Mouse (Mus musculus) spleen, adult 2 months (tissue): ENCODE data around the gene 4930558C23Rik. TPM values are rescaled to one million over a fixed set of nuclear protein-coding genes. Genes with fewer than 3 reads are reported as not detected.
"Not testable (repeated sequence)": the region's sequence is repeated elsewhere in the genome, so short reads cannot be mapped to it uniquely, and the experiment has no call there.

Experiments used
- DNase-seq, 2 experiments: peaks; one replicate each; pipeline versions ENCODE4 v3.0.0 to v3.0.0-alpha.2; 2012 to 2021; ENCODE audit warnings: low spot score in 2 of 2, low read depth in 1 of 2
- H3K27ac ChIP-seq: fragments of 200-500 bp; 2 replicates; pipeline ENCODE4 v1.5.1; 2012; ENCODE audit warnings: low read length, inconsistent platforms; ENCODE audit not compliant: insufficient read depth
- H3K27me3 ChIP-seq: fragments of 200-500 bp; 2 replicates; pipeline ENCODE4 v1.6.1; 2012; ENCODE audit warnings: mild to moderate bottlenecking, moderate library complexity, low read length, inconsistent platforms; ENCODE audit not compliant: control insufficient read depth, insufficient read depth
- H3K36me3 ChIP-seq: fragments of 200-500 bp; 2 replicates; pipeline ENCODE4 v1.6.1; 2012; ENCODE audit warnings: mild to moderate bottlenecking, low read length, inconsistent platforms; ENCODE audit not compliant: control insufficient read depth, insufficient read depth
- H3K4me1 ChIP-seq: fragments of 200-500 bp; 2 replicates; pipeline ENCODE4 v1.6.1; 2011; ENCODE audit warnings: inconsistent platforms; ENCODE audit not compliant: control insufficient read depth, insufficient read depth, insufficient read length
- H3K4me3 ChIP-seq: fragments of 200-500 bp; 2 replicates; pipeline ENCODE4 v1.5.1; 2011; ENCODE audit warnings: mild to moderate bottlenecking, inconsistent platforms; ENCODE audit not compliant: insufficient read depth, insufficient read length; ENCODE audit errors: extremely low read depth
- CTCF ChIP-seq: fragments of 200-500 bp; IDR thresholded peaks from 2 replicates; pipeline ENCODE4 v1.5.1; 2011; ENCODE audit warnings: mild to moderate bottlenecking, inconsistent platforms; ENCODE audit not compliant: insufficient read depth, insufficient read length, insufficient replicate concordance; ENCODE audit errors: extremely low read depth
- POLR2A ChIP-seq: fragments of 200-500 bp; IDR thresholded peaks from 2 replicates; pipeline ENCODE4 v1.6.1; 2011; ENCODE audit warnings: low read depth, low read length, inconsistent platforms
- WGBS: fragments of 180-500 bp; shearing (Covaris S2); methylation state at CpG from one replicate; pipeline ENCODE4 v1.1.7; 2018; 5-methylcytosine and 5-hydroxymethylcytosine counted together
- polyA plus RNA-seq: library from polyadenylated mRNA; depleted of rRNA; stranded (reverse); fragments of >200 nt; gene quantifications from 2 replicates; pipeline ENCODE4 v1.2.3, GENCODE M21; 2012; rRNA removed

The 4930558C23Rik gene
- not detected in 2 replicates for polyA plus RNA-seq

DNA sequence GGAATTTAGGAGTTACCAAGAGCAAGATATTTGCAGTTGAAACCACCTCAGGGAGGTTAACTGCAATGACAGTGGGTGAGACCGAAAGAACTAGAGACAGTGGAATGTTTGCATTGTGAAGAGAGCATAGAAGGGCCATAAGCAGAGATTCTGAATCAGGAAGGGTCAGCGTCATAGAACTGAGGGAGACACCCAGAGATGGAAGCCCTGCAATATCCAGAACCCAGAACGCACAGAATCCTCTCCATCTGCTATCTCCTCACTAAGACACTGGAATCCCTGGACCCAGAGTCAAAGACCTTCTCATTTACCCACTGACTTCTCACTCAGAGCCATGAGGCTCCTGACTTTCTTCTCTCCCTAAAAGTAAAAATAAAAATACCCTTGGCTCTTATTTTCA is at the start of gene 4930558C23Rik:
Gene 4930558C23Rik, minus strand, starts transcription at position 101 of the 400 bp plus-strand sequence.
- WGBS = 93% methylated on average over 3 of the region's 3 CpGs
- Histone ChIP-seq H3K4me3 (no peak within 1 kb of the TSS), H3K4me1 (no peaks in the 10 kb centered on the region), H3K27ac (no peak within 1 kb of the TSS), H3K27me3 (no peaks in the 10 kb centered on the region), H3K36me3 (no peaks in the 10 kb centered on the region)
- no peak for DNase-seq
- TF ChIP-seq CTCF (no peak), POLR2A (no peak)

DNA sequence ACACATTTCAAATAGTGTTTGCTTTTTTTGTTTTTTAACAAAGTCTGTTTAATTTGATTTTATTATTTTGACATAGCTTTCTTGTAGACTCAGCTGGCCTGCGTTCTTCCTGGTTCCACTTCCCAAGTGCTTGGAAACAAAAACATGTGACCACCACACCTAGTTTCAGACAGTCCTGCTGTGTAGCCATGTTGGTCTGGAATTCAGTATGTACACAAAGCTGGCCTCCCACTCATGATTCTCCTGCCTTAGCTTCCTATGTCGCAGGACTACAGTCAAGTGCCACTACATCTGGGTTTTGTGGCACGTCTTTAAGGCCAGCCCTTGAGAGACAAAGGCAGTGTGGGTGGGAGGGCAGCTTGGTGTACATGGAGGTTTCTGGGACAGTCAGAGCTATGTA is 48.3 kb upstream of the 4930558C23Rik start:
- H3K27ac ChIP-seq = no peak overlapping the region
- H3K27me3 ChIP-seq = no peaks in the 10 kb centered on the region
- 95% methylated on average over 3 of the region's 3 CpGs for WGBS
- TF ChIP-seq CTCF (no peak), POLR2A (no peak)
- no peak overlapping the region for H3K4me3 ChIP-seq
- H3K4me1 ChIP-seq = no peaks in the 10 kb centered on the region
- no peak for DNase-seq
- peaks cover 13% of the 10 kb centered on the region for H3K36me3 ChIP-seq

DNA sequence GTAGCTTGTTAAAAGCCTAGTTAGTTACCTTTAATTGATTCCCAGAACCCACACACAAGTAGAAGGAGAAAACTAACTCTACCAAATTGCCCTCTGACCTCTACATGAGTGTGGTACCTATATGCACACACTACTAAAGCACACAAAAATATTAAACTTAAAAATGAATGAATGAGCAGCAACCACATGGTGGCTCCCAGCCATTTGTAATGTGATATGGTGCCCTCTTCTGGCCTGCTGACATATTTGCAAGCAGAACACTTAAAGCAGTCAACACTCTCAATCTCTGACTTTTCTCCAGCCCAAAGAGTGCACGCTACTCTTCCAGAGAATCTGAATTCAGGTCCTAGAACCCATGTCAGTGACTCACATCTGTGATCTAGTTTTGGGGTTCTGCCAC is 47.8 kb upstream of the 4930558C23Rik start:
- Histone ChIP-seq H3K4me1 (no peaks in the 10 kb centered on the region), H3K4me3 (no peak overlapping the region), H3K27ac (no peak overlapping the region), H3K36me3 (peaks cover 13% of the 10 kb centered on the region), H3K27me3 (no peaks in the 10 kb centered on the region)
- no peak for TF ChIP-seq POLR2A
- peak; percentile 50; the same call in 1 of the 2 replicates for TF ChIP-seq CTCF
- DNase-seq = peak; percentile 29 to 44
- WGBS = 54% methylated on average over 1 of the region's 1 CpGs

DNA sequence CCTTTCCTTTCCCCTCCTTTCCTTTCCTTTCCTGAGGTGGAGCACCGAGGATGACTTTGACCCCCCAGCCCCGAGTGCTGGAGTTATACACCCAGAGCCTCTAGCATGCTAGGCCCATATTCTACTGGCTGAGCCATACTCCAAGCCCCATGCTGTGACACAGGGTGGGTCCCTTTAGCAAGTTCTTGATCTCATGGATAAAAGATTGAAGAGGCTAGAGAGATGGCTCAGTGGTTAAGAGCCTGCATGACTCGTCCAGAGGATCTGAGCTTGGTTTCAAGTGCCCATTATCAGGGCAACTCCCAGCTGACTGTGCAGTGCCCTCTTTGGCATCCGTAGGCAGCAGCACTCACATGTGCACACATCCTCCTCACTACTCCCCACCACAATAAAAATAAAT is 42.7 kb upstream of the 4930558C23Rik start:
- 78% methylated on average over 4 of the region's 4 CpGs for WGBS
- Histone ChIP-seq H3K4me3 (no peak overlapping the region), H3K27me3 (no peaks in the 10 kb centered on the region), H3K4me1 (no peaks in the 10 kb centered on the region), H3K36me3 (peaks cover 3% of the 10 kb centered on the region), H3K27ac (no peak overlapping the region)
- no peak for DNase-seq
- TF ChIP-seq POLR2A (no peak), CTCF (no peak)

DNA sequence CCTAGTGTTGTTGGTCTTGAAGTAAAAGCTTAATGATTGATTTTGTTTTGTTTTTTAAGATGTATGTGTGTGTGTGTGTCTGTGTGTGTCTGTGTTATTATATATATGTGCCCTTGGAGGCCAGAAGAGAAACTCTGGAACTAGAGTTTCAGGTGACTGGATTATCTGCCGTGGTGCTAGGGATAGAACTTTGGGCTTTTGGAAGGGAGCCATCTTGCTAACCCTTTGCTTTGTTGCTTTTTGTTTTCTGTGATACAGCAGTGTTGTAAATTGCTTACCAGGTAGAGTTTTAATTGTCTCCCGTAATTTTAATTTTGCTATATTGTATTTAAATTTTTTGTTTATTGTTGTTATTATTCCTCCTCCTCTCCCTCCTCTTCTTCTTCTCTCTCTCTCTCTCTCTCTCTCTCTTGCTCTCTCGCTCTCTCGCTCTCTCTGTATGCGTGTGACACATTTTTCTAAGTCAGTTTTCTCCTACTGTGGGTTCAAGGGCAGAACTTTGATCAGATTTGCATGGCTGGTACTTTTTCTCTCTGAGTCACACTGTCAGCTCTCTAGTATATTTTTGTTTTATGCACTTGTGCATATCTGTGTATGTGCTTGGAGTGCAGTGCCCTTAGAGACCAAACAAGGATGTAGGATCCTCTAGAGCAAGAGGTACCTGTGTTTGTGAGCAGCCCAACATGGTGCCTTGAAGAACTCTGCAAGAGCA is 39.9 kb upstream of the 4930558C23Rik start:
- TF ChIP-seq CTCF = no peak
- Histone ChIP-seq H3K27ac (no peak overlapping the region), H3K4me3 (no peak overlapping the region), H3K27me3 (no peaks in the 10 kb centered on the region), H3K36me3 (0 out of 2 replicates have a peak, but pooled peaks cover 2% of the 10 kb centered on the region), H3K4me1 (no peaks in the 10 kb centered on the region)
- DNase-seq = no peak
- WGBS = 88% methylated on average over 5 of the region's 5 CpGs

DNA sequence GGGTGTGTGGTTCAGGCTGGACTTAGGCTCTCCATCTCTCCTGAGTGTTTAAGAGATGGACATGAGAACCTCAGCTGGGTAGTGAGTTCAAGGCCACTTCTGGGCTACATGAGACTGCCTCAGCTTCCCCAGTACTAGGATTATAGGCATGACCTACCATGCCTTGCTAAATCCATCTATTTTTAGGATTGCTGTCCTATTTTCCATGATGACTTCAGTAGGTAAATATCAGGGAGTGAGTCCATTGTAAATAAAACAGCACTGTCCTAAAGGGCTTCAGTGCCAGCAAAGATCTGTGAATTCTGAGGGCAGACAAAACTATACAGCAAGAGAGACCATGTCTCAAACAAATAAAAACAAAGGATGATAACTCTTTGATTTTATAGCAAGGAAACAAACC is 37.0 kb upstream of the 4930558C23Rik start:
- Histone ChIP-seq H3K27me3 (no peaks in the 10 kb centered on the region), H3K4me1 (no peaks in the 10 kb centered on the region), H3K4me3 (no peak overlapping the region), H3K36me3 (0 out of 2 replicates have a peak, but pooled peaks cover 2% of the 10 kb centered on the region), H3K27ac (no peak overlapping the region)
- no peak for DNase-seq
- TF ChIP-seq CTCF (no peak), POLR2A (no peak)

DNA sequence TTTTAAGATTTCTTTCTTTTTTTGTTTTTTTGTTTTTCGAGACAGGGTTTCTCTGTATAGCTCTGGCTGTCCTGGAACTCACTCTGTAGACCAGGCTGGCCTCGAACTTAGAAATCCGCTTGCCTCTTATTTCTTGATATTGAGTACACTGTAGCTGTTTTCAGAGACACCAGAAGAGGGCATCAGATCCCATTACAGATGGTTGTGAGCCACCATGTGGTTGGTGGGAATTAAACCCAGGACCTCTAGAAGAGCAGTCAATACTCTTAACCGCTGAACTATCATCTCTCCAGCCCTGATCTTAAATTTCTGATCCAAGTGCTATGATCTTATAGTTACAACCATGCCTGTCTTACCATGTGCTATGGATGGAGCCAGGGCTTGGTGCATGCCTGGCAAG is 36.0 kb upstream of the 4930558C23Rik start:
- not testable (repeated sequence) for DNase-seq, H3K27ac ChIP-seq, H3K27me3 ChIP-seq, H3K36me3 ChIP-seq, H3K4me3 ChIP-seq, H3K4me1 ChIP-seq
- WGBS = 97% methylated on average over 4 of the region's 4 CpGs
